Mouse (Mus musculus) intestine, embryonic 15.5 days (tissue): Measurements from ENCODE around the gene Dus2. TPM values are rescaled to one million over a fixed set of nuclear protein-coding genes. Genes with fewer than 3 reads are reported as not detected.
A peak's percentile ranks its signal among the peaks of the same experiment; 100 is the strongest.

ENCODE experiments used
- ATAC-seq: fragments of 200-750 bp; cut with Nextera tagmentation; 2 replicates; pipeline ENCODE4 v1.8.0; 2017; ENCODE audit warnings: moderate TSS enrichment, moderate library complexity
- H3K27ac ChIP-seq: fragments of 300-500 bp; sonication (generic); 2 replicates; pipeline ENCODE4 v1.5.1; 2015; ENCODE audit warnings: mild to moderate bottlenecking, inconsistent platforms
- H3K27me3 ChIP-seq: fragments of 300-500 bp; sonication (generic); replicated peaks from 2 replicates; pipeline ENCODE4 v1.6.1; 2015; ENCODE audit warnings: inconsistent platforms
- H3K36me3 ChIP-seq: fragments of 300-500 bp; sonication (generic); 2 replicates; pipeline ENCODE4 v1.6.1; 2015; ENCODE audit warnings: inconsistent platforms
- H3K4me1 ChIP-seq: fragments of 300-500 bp; sonication (generic); replicated peaks from 2 replicates; pipeline ENCODE4 v1.6.1; 2015; ENCODE audit warnings: inconsistent platforms
- H3K4me2 ChIP-seq: fragments of 300-500 bp; sonication (generic); replicated peaks from 2 replicates; pipeline ENCODE4 v1.6.1; 2015; ENCODE audit warnings: mild to moderate bottlenecking, inconsistent platforms
- H3K4me3 ChIP-seq: fragments of 300-500 bp; sonication (generic); replicated peaks from 2 replicates; pipeline ENCODE4 v1.5.1; 2015; ENCODE audit warnings: inconsistent platforms
- H3K9ac ChIP-seq: fragments of 300-500 bp; sonication (generic); 2 replicates; pipeline ENCODE4 v1.6.1; 2015; ENCODE audit warnings: inconsistent platforms
- H3K9me3 ChIP-seq: fragments of 300-500 bp; sonication (generic); 2 replicates; pipeline ENCODE4 v1.6.1; 2016; ENCODE audit warnings: inconsistent platforms
- WGBS: fragments of 180-500 bp; shearing (Covaris S2); methylation state at CpG from one replicate; pipeline ENCODE4 v1.1.7; 2015; 5-methylcytosine and 5-hydroxymethylcytosine counted together
- polyA plus RNA-seq: library from polyadenylated mRNA; unstranded; fragments of >200 nt; fragmentation: Nextera tagmentation; extraction: Ambion mirVana; gene quantifications from 2 replicates; pipeline ENCODE4 v1.2.1, GENCODE M21; 2015

Dus2 gene
- polyA plus RNA-seq, 1 experiment from 2014 or later: 16.2 TPM

- WGBS: 96% methylated on average over 3 of the region's 3 CpGs
- Histone ChIP-seq H3K9ac (no peak overlapping the region), H3K4me3 (no peak overlapping the region), H3K4me1 (peaks cover 11% of the 10 kb centered on the region), H3K27me3 (no peaks in the 10 kb centered on the region), H3K36me3 (0 out of 2 replicates have a peak, but pooled peaks cover 6% of the 10 kb centered on the region), H3K9me3 (no peaks in the 10 kb centered on the region), H3K27ac (no peak overlapping the region), H3K4me2 (no peak overlapping the region)
- no peak for ATAC-seq
These were observed 59.9 kb downstream of the Dus2 start for GRCm38 (mm10) chr8:106051068-106051467.

DNA sequence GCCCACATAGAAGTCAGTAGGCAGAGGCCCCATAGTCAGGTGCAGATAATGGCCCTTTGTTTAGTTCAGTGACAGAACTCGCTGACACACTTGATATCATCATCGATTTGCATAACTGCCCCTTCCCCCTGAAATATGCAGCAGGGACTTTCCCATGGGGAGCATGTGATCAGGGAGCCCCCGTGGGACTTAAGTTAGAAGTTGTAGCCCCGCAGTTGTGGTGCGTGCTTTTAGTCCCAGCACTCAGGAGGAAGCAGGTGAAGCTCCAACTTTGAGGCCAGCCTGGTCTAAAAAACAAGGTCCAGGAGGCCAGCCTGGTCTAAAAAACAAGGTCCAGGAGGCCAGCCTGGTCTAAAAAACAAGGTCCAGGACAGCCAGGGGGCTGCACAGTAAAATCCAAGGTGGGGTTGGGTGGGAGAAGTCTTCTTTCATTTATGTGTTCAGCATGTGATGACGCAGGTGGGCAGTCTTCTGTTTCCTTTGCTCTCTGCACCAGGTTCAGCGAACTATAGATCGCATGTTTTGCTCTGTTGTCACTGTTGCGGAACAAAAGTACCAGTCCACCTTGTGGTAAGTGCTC is 61.5 kb downstream of the Dus2 start:
- Histone ChIP-seq H3K4me1 (peaks cover 11% of the 10 kb centered on the region), H3K9ac (no peak overlapping the region), H3K9me3 (no peaks in the 10 kb centered on the region), H3K36me3 (0 out of 2 replicates have a peak, but pooled peaks cover 6% of the 10 kb centered on the region), H3K4me3 (no peak overlapping the region), H3K27me3 (no peaks in the 10 kb centered on the region), H3K27ac (peak overlapping the region; percentile 79; the same call in 1 of the 2 replicates), H3K4me2 (no peak overlapping the region)
- ATAC-seq: no peak
- 76% methylated on average over 9 of the region's 9 CpGs for WGBS

DNA sequence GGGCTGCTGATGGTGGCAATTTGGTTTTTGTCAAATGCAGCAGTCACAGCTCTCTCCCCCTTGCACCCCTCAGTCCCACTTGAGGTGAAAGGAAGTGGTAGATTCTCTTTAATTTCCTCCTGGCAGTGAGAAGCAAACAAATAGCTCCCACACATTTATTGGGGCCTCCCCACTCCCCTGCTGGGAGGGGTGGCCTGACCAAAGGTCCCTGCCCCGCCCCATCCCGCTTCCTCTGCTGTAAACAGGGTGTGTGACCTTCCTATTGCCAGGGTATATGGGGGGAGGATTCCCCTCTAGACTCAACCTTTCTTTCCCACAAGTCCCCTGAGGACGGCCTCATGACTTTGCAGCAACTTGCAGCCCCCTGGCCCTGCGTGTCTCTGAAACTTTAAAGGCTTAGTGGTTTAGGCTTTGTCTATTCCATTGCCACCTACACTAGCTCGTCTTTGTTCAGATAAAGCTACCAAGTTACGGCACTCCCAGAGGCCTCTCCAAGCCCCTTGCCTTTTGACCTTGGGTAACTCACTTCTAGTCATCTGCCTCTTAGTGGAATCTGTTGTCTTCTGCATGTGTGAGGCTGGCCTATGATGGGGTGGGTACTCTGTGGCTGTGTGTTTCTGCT is 63.2 kb downstream of the Dus2 start:
- Histone ChIP-seq H3K9ac (no peak overlapping the region), H3K4me1 (peaks cover 16% of the 10 kb centered on the region), H3K27me3 (no peaks in the 10 kb centered on the region), H3K27ac (peak overlapping the region; percentile 79), H3K4me3 (no peak overlapping the region), H3K9me3 (no peaks in the 10 kb centered on the region), H3K36me3 (0 out of 2 replicates have a peak, but pooled peaks cover 6% of the 10 kb centered on the region), H3K4me2 (peak overlapping the region; percentile 41)
- 39% methylated on average over 6 of the region's 6 CpGs for WGBS
- peak; percentile 88 for ATAC-seq

DNA sequence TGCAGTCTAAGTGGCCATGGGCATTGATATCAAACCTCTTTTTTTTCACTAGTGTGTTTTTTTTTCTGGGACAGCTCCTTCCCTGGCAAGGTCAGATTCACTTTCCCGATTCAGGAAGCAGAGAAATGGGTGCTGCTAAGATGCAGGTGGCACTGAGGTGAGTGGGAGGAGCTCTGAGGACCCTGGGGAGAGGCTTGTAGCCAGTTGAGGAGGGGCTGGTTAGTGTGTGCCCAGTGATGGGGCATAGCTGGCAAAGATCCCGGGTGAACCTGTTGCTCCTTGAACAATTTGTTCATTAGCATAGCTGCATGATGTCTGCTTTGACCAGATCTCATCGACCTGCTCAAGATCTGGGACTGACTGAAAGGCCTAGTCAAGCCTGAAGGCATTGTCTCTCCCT is 63.9 kb downstream of the Dus2 start:
- 42% methylated on average over 3 of the region's 3 CpGs for WGBS
- Histone ChIP-seq H3K27me3 (no peaks in the 10 kb centered on the region), H3K9me3 (no peaks in the 10 kb centered on the region), H3K27ac (peak overlapping the region; percentile 79), H3K4me1 (peaks cover 16% of the 10 kb centered on the region), H3K36me3 (0 out of 2 replicates have a peak, but pooled peaks cover 6% of the 10 kb centered on the region), H3K9ac (no peak overlapping the region), H3K4me2 (0 out of 2 replicates have a peak overlapping the region, but pooled peaks have one; percentile 41), H3K4me3 (no peak overlapping the region)
- no peak for ATAC-seq

DNA sequence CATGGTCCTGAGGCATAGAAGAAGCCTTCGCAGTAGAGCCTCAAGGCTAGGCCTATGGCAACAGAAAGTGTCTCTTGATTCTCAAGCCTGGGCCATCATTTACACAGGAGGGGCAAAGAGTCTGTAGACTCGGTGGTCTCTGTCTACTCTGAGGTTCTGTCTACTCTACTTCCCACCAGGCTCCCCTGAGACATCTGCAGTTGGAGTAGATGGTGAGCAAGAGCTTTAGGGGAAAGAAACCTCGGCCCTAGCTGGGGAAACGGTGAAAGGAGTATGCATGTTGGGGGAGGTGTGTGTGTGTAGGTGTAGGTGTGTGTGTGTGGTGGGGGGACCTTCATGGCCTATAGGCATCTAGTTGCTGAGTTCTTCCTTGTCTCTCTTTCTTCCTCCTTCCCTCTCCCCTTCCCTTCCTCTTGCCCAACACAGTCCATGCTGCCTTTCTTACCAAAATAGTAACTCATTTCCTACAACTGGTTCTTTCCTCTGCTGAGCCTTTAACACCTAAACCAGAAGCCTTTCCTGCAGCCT is 65.4 kb downstream of the Dus2 start:
- no peaks in the 10 kb centered on the region for H3K9me3 ChIP-seq
- no peak for ATAC-seq
- H3K4me1 ChIP-seq: peaks cover 16% of the 10 kb centered on the region
- 90% methylated on average over 4 of the region's 4 CpGs for WGBS
- no peak overlapping the region for H3K27ac ChIP-seq
- H3K27me3 ChIP-seq: no peaks in the 10 kb centered on the region
- no peak overlapping the region for H3K4me3 ChIP-seq
- H3K9ac ChIP-seq: no peak overlapping the region
- no peak overlapping the region for H3K4me2 ChIP-seq
- H3K36me3 ChIP-seq: 0 out of 2 replicates have a peak, but pooled peaks cover 6% of the 10 kb centered on the region

GRCm38 (mm10) chr8:106058731-106059612 is 67.8 kb downstream of the Dus2 start, which contains the start of gene Nfatc3:
Gene Nfatc3, plus strand, starts transcription at chr8:106058840.
- H3K27ac ChIP-seq: peak within 1 kb of the TSS; percentile 91
- H3K9me3 ChIP-seq: no peaks in the 10 kb centered on the region
- H3K4me3 ChIP-seq: peak within 1 kb of the TSS; percentile 79
- no peaks in the 10 kb centered on the region for H3K36me3 ChIP-seq
- H3K4me2 ChIP-seq: peak within 1 kb of the TSS; percentile 85
- WGBS: 1% methylated on average over 49 of the region's 52 CpGs
- H3K4me1 ChIP-seq: peaks cover 17% of the 10 kb centered on the region
- H3K9ac ChIP-seq: peak within 1 kb of the TSS; percentile 87
- ATAC-seq: peak; percentile 97
- H3K27me3 ChIP-seq: no peaks in the 10 kb centered on the region

- Histone ChIP-seq H3K36me3 (no peaks in the 10 kb centered on the region), H3K4me1 (peaks cover 17% of the 10 kb centered on the region), H3K27me3 (no peaks in the 10 kb centered on the region), H3K4me2 (peak overlapping the region; percentile 47), H3K27ac (peak overlapping the region; percentile 91), H3K9me3 (no peaks in the 10 kb centered on the region), H3K9ac (peak overlapping the region; percentile 87), H3K4me3 (peak overlapping the region; percentile 79)
- WGBS: under 1% methylated on average over 79 of the region's 83 CpGs
- peak; percentile 83 for ATAC-seq
These were observed 68.7 kb downstream of the Dus2 start for GRCm38 (mm10) chr8:106059613-106060371.

DNA sequence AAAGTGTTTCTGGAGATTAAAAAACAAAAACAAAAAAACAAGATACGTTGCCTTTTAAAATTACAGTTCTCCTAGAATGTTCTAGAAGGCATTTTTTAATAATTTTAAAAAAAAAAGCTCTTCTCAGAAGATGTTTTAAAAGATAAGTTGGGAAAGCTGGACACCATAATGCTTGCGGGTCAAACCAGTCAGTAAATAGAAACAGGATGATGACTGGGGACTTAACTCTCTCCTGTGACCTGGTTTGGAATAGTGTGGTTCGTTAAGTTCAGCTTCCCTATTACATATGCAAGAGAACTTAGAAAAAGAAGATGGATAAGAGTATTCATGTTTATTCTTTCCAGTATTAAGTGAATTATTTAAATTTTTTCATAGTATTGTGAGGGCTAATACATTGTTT is 69.4 kb downstream of the Dus2 start:
- H3K4me1 ChIP-seq: peaks cover 12% of the 10 kb centered on the region
- ATAC-seq: no peak
- no peaks in the 10 kb centered on the region for H3K36me3 ChIP-seq
- 3% methylated on average over 3 of the region's 3 CpGs for WGBS
- no peaks in the 10 kb centered on the region for H3K9me3 ChIP-seq
- 0 out of 2 replicates have a peak overlapping the region, but pooled peaks have one; percentile 87 for H3K9ac ChIP-seq
- H3K4me2 ChIP-seq: peak overlapping the region; percentile 47
- no peak overlapping the region for H3K27ac ChIP-seq
- H3K27me3 ChIP-seq: no peaks in the 10 kb centered on the region
- peak overlapping the region; percentile 79 for H3K4me3 ChIP-seq

DNA sequence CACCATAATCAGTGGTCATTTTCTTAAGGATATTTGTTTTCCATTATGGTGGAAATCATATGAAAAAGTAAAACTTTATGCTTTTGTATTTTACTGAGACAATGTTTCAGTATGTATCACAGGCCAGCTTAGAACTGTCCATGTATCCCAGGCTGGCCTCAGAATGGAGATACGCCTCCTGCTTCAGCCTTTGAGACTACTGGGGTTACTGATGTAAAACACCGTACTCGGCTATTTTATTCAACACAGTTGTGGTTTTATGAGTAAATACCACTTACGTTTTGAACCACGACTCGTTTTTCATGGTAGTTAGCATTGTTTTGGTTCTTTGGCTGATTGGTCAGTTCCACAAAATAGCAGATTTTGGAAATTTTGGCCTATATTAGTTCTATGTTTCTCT is 70.5 kb downstream of the Dus2 start:
- H3K9me3 ChIP-seq: no peaks in the 10 kb centered on the region
- no peaks in the 10 kb centered on the region for H3K36me3 ChIP-seq
- H3K27ac ChIP-seq: no peak overlapping the region
- H3K4me3 ChIP-seq: no peak overlapping the region
- no peaks in the 10 kb centered on the region for H3K27me3 ChIP-seq
- peaks cover 12% of the 10 kb centered on the region for H3K4me1 ChIP-seq
- ATAC-seq: no peak
- H3K9ac ChIP-seq: no peak overlapping the region
- H3K4me2 ChIP-seq: peak overlapping the region; percentile 47; the same call in 1 of the 2 replicates
- WGBS: 85% methylated on average over 6 of the region's 6 CpGs

GRCm38 (mm10) chr8:106063046-106063445 is 71.9 kb downstream of the Dus2 start:
- no peak for ATAC-seq
- Histone ChIP-seq H3K9ac (no peak overlapping the region), H3K27ac (no peak overlapping the region), H3K9me3 (no peaks in the 10 kb centered on the region), H3K27me3 (no peaks in the 10 kb centered on the region), H3K4me3 (no peak overlapping the region), H3K4me1 (peaks cover 12% of the 10 kb centered on the region), H3K36me3 (no peaks in the 10 kb centered on the region), H3K4me2 (no peak overlapping the region)
- WGBS: 95% methylated on average over 7 of the region's 7 CpGs

DNA sequence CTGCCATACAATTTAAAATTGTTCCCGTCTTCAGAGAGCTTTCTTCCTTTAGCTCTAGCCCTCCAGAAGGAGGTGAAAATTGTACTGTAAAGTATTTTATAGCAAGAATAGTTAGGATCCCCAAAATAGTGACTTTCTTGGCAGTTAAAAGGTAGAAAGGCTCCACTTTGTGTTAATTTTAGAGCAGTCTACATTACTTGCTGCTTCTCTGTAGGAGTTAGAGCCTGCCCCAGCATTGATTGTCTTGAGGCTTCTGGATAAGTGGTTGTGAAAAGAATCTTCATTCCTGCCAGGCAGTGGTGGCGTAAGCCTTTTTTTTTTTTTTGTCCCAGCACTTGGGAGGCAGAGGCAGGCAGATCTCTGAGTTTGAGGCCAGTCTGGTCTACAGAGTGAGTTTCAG is 75.6 kb downstream of the Dus2 start:
- peaks cover 5% of the 10 kb centered on the region; the same call in 1 of the 2 replicates for H3K4me1 ChIP-seq
- no peaks in the 10 kb centered on the region for H3K9me3 ChIP-seq
- H3K27ac ChIP-seq: no peak overlapping the region
- H3K9ac ChIP-seq: no peak overlapping the region
- no peak for ATAC-seq
- no peaks in the 10 kb centered on the region for H3K27me3 ChIP-seq
- WGBS: 97% methylated on average over 2 of the region's 2 CpGs
- H3K4me3 ChIP-seq: no peak overlapping the region
- no peaks in the 10 kb centered on the region for H3K36me3 ChIP-seq
- no peak overlapping the region for H3K4me2 ChIP-seq
